Mouse (Mus musculus): ENCODE data around the gene Krt75.
"Not testable (repeated sequence)": the region's sequence is repeated elsewhere in the genome, so short reads cannot be mapped to it uniquely, and the experiment has no call there.

Krt75 gene

GRCm38 (mm10) chr15:101517161-101517560, 56.5 kb downstream of the Krt75 start, which contains the start of gene Gm49425:
Gm49425 (minus strand) TSS chr15:101517261.
- DNase-seq (ENCODE audit: low spot score): not testable (repeated sequence)
